Mouse (Mus musculus) c-Kit-positive CD71-positive TER-119-positive erythroid progenitor cells, embryonic 14.5 days (primary cell): ENCODE results near the gene Gabarap.
A peak's percentile ranks its signal among the peaks of the same experiment; 100 is the strongest.
"Not testable (repeated sequence)": the region's sequence is repeated elsewhere in the genome, so short reads cannot be mapped to it uniquely, and the experiment has no call there.

Experiments
- DNase-seq: peaks from one replicate; pipeline ENCODE4 v3.0.0-alpha.2; 2013; ENCODE audit warnings: low spot score

Gabarap gene

DNA sequence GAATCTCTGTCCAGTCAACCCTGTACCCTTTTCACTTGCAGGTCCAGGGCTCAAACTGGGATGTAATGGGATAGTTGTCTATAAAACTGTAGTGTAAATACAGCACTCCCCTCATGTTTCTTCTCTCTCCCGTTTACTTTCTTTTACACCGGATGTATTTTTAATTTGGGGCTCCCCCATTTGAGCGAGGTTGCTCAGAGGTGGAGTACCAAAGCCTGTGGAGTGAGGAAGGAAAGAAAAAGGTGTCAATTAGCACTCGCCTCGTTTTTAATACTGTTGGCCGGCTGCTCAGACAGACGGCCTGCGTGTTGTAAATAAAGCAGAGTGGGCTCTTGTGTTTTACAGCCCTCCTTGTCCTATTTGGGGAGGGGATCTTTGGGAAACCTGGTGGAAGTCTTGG lies 8.7 kb downstream of the Gabarap start:
- DNase-seq = no peak

DNA sequence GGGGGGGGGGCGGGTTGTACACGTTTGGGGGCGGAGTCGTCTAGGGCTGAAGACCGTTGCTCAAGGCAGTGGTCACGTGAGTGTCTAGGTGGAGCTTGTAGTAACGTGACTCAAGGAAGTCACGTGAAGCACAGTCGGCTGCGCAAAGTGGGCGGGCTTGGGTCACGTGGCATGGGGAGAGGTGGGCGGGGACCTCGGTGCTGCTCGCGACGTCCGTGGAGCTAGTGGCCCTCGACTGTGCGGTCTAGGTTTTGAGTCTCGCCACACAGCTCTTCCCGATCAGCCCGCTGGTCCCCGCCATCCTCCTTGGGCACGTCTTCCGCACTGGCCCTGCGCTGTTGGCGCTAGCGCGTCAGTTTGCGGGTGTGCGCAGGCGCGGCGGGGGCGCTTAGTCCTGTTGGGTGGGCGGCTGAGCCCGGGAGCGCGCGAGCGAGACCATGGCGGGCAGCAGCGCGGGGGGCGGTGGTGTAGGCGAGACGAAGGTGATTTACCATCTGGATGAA lies 9.5 kb downstream of the Gabarap start, which contains the start of gene Dvl2:
Gene Dvl2, plus strand, starts transcription at position 200 of the 503 bp plus-strand sequence.
- peak; percentile 89 for DNase-seq

DNA sequence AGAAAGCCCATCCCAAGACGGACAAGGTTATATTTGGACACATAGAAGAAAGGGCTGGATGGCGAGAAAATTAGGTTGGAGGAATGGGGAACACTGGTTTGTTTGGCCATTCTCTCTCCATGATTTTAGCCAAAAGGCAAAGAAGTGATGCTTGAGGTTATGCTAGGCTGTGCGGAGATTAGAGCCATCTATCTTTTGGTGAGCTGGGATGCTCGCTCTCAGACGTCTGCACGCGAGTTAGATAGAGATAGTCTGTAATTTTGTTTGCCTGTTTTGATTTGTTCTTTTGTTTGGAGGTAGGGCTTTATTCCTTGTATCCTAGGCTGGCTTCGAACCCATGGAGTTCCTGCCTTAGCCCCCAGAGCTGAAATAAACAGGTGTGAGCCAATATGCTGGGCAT lies 10.2 kb downstream of the Gabarap start:
- DNase-seq = no peak

DNA sequence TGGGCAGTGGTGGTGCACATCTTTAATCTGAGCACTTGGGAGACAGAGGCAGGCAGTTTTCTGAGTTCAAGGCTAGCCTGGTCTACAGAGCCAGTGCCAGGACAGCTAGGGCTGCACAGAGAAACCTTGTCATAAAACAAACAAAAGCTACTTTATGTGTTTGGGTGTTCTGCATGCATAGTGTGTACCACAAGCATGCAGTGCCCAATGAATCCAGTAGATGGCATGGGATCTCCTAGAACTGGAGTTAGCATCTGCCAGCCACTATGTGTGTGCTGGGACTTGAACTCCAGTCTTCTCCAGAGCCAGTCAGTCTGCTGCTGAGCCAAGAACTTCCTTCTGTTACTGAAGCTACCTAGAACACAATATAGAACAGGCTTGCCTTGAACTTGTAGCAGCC lies 10.9 kb downstream of the Gabarap start:
- DNase-seq = no peak

DNA sequence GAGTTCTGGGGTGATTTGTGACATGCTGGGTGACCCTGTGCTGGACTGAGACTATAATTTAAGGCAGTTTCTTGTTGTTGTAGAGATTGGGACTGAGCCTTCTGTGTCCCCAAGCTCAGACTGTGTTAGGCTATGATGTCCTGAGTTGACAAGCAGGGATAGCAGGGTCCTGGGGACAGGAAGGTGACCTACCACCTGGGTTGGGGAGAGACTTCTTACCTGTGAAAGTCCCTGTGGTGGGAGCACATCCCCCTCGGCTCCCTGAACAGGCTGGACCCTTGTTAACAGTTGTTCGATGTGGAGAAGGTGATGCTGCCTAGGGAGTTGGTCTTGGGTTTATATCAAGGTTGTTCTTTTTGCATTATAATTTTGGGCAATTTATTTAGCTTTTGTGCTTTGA lies 11.5 kb downstream of the Gabarap start:
- no peak for DNase-seq

DNA sequence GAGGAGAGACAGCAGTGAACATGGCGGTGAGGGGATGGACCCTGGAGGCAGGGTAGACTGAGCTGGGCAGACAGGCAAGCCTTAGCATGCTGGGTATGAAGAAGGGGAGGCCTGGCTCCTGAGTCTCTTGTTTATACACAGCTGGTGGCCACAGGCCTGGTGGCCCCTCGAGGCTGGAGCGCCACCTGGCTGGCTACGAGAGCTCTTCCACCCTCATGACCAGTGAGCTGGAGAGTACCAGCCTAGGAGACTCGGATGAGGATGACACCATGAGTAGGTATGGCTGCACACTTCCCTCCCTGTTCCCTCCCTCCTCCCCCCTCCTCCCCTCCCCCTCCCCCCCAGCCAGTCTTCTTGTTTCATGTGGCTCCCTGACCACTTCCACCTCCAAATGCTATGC lies 14.6 kb downstream of the Gabarap start:
- DNase-seq = no peak

DNA sequence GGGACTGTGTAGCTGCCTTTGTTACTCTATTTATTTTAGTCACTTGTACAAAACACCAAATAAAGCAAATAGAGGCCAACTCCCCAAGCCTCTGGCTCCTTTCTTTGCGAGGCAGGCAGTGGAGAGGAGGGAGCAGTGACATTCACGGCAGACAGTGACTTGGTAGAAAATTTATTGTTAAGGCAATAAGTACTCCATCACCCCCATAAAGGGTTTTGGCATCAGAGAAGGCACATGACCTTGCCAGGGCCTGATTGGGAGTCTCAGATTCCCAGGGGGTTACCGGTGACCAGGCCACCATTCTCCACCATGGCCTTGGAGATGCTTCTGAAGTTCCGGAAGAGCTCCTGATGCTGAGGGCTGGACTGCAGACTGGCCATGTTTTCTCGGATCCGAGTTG lies 19.1 kb downstream of the Gabarap start:
- no peak for DNase-seq

DNA sequence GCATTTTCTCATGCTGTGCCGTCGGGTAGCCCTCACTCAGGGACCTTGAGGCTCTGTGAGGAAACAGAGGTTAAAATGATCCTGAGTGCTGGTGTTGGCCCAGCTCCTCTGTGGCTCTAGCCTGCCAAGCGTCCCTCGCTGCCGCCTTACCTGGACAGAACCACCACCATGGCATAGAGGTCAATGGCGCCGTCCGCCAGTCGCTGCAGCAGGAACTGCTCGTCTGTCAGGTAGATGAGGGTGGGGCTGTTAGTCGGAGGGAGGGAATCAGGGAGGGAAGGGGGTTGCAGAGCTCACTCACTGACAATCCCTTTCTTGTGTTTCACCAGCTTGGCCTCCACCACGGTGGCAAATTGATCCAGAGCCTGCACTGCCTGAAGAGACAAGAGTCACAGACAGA lies 19.6 kb downstream of the Gabarap start:
- no peak for DNase-seq

DNA sequence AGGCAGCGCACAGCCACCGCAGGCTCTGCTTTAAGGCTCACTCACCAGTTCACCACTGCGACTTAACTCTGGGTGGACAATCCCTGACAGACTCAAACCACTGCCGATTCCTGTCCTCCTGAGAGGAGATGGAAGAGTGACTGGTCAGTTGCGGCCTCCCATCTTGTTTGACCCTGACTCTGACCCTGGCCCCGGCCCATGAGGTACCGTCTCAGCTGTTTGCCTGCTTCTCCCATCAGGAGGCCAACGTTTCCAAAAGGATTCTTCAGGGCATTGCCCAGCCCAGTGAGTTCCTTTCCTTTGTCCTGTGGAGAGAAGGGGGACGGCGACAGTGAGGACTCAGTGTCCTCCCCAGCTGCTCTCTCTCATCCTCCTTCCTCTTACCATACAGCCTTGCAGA lies 20.0 kb downstream of the Gabarap start:
- no peak for DNase-seq

DNA sequence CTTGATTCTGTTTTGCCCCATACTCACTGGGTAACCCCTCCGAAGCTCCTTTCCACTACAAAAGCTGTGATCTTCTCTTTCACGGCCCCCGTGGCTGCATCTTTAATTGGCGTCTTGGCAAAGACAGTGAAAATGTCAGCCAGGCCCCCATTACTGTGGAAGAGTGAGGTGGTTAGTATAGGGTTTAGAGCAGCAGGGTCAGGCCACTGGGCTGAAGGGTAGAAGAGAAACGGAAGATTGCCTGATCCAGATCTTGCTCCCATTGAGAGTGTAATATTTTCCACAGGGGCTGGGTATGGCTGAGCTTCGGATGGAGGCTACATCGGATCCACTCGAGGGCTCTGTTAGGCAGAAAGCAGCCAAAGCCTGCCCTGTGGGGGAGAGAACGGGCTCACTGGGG lies 22.0 kb downstream of the Gabarap start:
- no peak for DNase-seq

DNA sequence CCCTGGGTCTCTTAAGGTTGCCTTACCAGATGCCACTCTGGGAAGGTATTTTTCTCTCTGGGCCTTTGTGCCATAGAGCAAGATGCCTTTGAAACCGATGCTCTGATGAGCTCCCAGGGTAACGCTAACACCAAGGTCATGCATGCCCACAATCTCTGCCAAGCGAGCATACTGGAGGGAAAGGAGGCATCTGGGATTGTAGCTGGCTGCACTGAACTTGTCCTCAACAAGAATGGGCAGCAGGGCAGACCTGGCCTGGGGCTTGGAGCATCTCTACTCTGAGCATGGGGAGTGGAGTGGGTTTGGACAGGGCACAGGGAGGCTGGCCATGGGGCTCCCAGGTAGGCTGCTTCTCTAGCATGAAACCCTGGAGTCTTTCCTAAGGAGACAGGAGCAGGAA lies 22.5 kb downstream of the Gabarap start:
- no peak for DNase-seq

DNA sequence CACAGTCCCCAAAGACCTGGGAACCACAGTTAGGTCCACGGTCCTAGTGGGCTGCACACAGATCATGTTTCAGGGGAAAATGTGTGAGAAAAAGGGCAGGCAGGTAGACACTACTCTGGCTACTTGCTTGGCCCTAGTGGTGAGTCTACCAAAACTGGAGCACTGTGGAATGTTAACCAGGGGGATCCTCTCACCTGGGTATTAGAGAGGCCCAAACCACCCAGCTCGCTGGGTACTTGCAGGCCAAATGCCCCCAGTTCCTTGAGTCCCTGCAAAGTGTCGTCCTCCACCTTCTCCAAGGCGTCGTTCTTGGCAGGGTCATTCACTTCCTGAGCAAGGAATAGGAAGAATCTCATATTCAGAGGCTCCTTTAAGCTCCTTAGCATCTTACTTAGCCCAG lies 23.1 kb downstream of the Gabarap start:
- no peak for DNase-seq

DNA sequence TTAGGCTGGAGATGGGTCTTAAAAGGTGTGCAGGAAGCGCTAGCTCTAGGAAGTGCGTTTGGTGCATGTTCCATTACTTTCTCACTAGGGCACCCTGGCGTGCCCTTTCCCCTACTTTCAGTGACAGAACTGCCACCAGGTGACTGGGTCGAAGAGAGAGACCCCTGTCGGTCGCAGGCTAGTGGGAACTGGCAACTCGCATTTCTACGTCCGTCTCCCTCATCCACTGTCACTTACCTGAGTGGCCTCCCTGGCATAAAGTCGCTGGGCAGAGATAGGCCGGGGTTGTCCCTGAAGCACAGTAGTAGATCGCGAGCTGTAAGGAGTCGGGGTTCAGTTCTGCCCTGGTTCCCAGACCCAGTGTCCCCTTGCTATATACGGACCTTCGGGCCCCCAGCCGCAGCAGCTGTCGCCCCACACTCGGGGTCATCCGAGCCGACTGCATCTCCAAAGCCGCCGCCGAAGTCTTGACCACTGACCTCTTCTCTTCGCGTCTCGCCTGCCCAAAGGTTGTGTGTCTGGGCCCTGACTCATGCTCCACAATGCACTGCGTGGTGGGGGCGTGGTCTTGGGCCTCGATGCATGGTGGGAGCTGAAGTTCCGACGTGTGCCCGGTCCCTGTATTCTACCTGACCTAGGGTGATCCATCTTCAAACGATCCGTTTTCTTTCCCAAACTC lies 24.1 kb downstream of the Gabarap start, which contains the start of gene Acadvl:
Gene Acadvl, minus strand, starts transcription at position 532 of the 679 bp plus-strand sequence.
- DNase-seq = peak; percentile 83

DNA sequence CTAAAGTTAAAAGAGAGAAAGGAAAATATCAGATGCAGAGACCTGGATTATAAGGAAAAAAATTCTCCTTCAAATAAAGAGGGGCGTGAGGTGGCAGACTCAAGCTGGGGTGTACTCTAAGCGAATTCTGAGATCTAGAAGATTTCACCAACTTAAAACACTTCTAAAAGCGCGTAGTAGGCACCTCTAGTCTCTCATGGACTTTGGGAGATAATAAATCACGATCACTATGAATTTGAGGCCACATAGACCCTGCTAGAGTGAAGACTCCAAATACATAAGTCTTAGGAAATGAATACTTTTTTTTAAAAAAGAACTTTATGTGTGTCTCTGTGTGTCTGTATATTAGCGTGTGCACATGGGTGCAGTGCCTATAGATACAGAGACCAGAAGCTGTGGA lies 24.7 kb downstream of the Gabarap start:
- DNase-seq = no peak

DNA sequence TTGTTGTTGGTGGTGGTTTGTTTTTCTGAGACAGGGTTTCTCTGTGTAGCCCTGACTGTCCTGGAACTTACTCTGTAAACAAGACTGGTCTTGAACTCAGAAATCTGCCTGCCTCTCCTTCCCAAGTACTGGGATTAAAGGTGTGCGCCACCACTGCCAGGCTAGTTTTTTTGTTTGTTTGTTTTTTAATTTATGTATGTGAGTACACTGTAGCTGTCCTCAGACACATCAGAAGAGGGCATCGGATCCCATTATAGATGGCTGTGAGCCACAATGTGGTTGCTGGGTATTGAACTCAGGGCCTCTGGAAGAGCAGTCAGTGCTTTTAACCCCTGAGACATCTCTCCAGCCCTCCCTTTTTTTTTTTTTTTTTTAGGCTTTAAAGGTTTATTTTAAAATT lies 25.2 kb downstream of the Gabarap start:
- not testable (repeated sequence) for DNase-seq

DNA sequence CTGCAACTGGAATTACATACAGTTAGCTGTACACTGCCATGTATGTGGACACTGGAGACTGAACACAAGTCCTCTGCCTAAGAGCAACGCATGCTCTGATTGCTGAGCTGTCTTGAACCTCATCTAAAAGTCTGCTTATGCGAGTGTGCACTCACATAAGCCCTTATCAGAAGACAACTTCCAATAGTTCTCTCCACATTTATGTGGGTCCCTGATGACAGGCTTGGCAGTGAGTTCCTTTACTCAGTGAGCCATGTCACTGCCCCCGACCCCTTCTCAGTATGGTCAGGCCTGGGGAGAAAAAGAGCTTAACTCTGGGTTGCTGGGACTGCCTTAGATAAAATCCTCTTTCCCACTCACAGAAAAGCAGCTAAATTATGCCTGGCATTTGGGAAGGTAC lies 25.7 kb downstream of the Gabarap start, which contains the start of gene Dlg4:
Gene Dlg4, plus strand, starts transcription at position 274 of the 400 bp plus-strand sequence.
- DNase-seq = no peak

DNA sequence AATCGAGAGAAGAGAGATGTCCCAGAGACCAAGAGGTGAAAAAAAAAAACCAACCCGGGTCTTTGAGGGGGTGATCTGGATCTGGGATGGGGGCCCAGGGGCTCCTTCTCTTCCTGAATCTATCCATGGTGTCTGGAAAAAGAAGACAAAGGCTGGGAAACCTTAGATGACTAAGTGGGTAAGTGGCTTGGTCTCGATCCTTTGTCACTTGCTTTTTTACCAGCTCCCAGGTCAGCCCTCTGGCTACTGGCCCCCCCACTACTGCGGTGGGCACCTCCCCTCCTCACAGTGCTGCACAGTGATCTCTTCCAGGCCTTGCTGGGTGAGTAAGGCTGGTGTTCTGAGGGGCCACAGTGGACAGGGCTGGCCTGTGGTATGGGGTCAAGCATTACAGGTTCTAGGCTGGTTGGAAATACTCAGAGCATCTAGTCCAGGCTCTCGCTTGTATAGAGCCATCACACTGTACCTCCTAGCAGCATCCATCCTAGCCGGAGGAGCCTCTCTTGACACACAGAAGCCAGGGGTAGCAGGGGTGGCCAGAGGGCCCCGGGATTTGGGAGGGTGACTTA lies 26.3 kb downstream of the Gabarap start:
- DNase-seq = no peak

DNA sequence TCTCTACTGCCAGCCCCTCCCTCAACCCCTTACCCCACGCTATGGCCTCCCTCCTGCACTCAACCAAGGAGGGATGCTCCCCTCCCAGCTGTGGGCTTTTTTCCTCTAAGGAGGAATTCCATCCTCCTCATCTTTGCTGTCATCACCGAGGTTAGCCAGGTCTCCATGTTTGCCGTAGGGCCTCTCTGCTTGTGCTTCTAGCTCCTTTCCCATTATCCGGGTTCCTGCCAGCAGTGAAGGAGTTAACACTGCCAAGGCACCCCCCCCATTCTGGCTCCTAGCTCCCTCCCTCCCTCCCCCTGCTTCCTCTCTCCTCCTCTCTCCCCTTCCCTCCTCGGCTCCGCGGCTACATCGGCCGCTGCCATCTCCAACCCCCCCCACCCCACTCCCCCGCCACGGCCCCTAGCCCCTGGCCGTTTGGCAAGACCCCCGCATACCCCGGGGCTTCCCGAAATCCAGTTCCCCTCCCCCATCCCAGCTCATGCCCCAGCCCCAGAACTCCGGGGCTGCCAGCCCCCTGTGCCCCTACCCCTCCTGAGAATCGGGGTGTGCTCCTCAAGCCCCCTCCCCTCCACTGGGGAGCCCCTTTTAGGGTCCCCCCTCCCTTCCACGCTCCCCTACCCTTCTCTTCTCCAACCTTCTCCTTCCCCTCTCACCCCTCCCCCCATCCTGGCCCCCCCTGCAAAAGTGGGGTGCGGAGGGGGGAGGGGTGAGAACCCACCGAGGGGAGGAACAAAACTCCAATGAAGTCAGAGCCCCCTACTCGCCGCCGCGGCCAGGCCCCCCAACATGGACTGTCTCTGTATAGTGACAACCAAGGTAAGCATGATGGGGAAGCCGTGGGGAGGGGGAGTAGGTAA lies 27.4 kb downstream of the Gabarap start:
- DNase-seq = no peak

DNA sequence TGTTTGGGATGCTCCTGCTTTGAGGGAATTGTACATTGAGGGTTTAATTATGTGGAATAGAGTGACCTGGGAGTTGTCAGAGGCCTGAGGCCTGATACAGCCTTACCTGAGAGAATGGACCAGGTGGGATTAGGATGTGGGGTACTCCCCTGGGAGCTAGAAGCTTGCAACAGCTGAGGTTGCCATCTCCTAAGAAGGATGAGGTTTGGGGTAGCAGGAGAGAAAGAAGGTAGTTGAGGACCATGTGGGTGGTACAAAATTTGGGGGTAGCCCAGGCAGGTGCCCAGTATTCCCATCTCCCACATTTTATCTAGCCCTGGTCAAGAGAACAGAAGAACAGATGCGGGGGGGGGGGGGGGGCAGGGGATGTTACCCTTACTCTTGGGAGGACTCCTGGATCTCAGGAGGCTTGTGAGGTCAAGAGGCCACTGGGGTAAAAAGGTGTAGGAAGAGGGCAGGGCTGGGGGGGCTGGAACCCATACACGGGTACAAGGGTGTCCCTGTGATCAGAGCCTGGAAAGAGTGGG lies 28.6 kb downstream of the Gabarap start:
- no peak for DNase-seq

DNA sequence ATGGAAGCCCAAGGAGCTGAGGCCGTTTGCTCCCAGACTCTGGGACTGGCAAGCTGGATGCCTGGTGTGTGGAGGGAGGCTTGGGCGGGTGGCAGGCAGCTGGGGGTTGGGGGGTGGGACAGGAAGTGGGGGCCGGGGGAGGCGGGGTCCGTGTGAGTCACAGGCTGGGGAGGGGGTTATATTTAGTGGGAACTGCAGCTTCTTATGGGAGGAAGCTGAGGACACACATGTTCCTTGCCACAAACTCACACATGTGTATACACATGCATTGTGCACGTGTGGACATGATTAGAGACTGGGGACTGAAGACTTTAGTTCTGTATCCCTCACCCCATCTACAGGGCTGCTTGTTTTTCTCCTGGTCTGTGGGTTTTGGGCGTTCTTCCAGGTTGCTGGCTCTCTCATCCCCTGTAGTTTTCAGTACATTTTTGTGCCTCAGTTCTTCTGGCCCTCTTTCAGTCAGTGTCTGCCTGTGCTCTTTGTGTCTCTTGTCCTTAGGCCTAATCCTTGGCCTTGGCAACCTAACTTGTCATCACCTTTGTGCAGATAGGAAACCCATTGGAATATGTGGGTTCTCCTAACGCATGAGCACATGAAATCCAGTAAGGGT lies 29.2 kb downstream of the Gabarap start:
- no peak for DNase-seq

DNA sequence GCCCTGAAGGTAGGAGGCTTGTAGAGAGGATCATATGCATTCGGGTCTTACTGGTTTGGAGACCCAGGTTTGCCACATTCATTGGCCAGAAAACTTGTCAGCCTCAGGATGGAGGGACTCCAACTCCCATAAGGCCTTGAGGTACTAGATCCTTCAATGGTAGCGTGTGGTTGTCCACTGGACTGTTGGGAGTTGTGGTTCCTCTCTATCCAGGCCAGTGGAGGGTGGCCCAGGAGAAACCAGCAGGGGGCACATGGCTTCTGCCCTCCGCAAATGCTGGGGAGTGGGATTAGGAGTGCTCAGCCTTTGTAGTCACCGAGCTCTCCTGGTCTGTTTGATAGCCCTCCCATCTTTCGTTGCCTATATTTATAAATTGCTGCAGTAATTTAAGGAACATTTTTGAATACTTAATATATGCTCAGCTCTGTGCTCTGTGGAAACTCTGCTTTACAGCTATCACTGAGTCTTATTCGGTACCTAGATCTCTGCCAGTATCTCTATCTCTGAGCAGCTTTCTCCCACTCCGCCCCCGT lies 29.9 kb downstream of the Gabarap start:
- DNase-seq = peak; percentile 69
